Mouse (Mus musculus) stomach, embryonic 14.5 days (tissue): ENCODE measurements around the gene Fank1. TPM values are rescaled to one million over a fixed set of nuclear protein-coding genes. Genes with fewer than 3 reads are reported as not detected.
A peak's percentile ranks its signal among the peaks of the same experiment; 100 is the strongest.

Experiments
- ATAC-seq: fragments of 200-750 bp; cut with Nextera tagmentation; 2 replicates; pipeline ENCODE4 v1.8.0; 2017; ENCODE audit warnings: low read depth, moderate TSS enrichment; ENCODE audit not compliant: insufficient number of reproducible peaks, insufficient read depth, low FRiP score
- H3K27ac ChIP-seq: fragments of 300-500 bp; sonication (generic); 2 replicates; pipeline ENCODE4 v1.5.1; 2014; ENCODE audit warnings: mild to moderate bottlenecking, low read length, moderate library complexity, mixed read lengths
- H3K27me3 ChIP-seq: fragments of 300-500 bp; sonication (generic); 2 replicates; pipeline ENCODE4 v1.6.1; 2014; ENCODE audit warnings: low read length, control low read depth, mixed read lengths; ENCODE audit not compliant: control insufficient read depth, insufficient read depth
- H3K36me3 ChIP-seq: fragments of 300-500 bp; sonication (generic); 2 replicates; pipeline ENCODE4 v1.6.1; 2014; ENCODE audit warnings: mild to moderate bottlenecking, control low read depth, low read length, moderate library complexity, mixed read lengths; ENCODE audit not compliant: control insufficient read depth, insufficient read depth
- H3K4me1 ChIP-seq: fragments of 300-500 bp; sonication (generic); 2 replicates; pipeline ENCODE4 v1.6.1; 2014; ENCODE audit warnings: low read length, control low read depth, mixed read lengths; ENCODE audit not compliant: control insufficient read depth, insufficient read depth
- H3K4me2 ChIP-seq: fragments of 300-500 bp; sonication (generic); replicated peaks from 2 replicates; pipeline ENCODE4 v1.6.1; 2014; ENCODE audit warnings: low read depth, low read length, control low read depth
- H3K4me3 ChIP-seq: fragments of 300-500 bp; sonication (generic); 2 replicates; pipeline ENCODE4 v1.5.1; 2014; ENCODE audit warnings: low read depth, low read length, control low read depth
- H3K9ac ChIP-seq: fragments of 300-500 bp; sonication (generic); replicated peaks from 2 replicates; pipeline ENCODE4 v1.6.1; 2014; ENCODE audit warnings: low read depth, mild to moderate bottlenecking, control low read depth, low read length, moderate library complexity, mixed read lengths
- H3K9me3 ChIP-seq: fragments of 300-500 bp; sonication (generic); 2 replicates; pipeline ENCODE4 v1.6.1; 2016; ENCODE audit warnings: low read depth, low read length, control low read depth; ENCODE audit not compliant: control insufficient read depth
- WGBS: fragments of 180-500 bp; shearing (Covaris S2); extraction: QIAGEN DNeasy Blood & Tissue Kit; methylation state at CpG from one replicate; pipeline ENCODE4 v1.1.7; 2014; 5-methylcytosine and 5-hydroxymethylcytosine counted together
- polyA plus RNA-seq: library from polyadenylated mRNA; unstranded; fragments of >200 nt; fragmentation: Nextera tagmentation; extraction: Ambion mirVana; gene quantifications from 2 replicates; pipeline ENCODE4 v1.2.1, GENCODE M21; 2014

Fank1 gene
- polyA plus RNA-seq, result 0.20 and 0.36 TPM in 2 replicates

DNA sequence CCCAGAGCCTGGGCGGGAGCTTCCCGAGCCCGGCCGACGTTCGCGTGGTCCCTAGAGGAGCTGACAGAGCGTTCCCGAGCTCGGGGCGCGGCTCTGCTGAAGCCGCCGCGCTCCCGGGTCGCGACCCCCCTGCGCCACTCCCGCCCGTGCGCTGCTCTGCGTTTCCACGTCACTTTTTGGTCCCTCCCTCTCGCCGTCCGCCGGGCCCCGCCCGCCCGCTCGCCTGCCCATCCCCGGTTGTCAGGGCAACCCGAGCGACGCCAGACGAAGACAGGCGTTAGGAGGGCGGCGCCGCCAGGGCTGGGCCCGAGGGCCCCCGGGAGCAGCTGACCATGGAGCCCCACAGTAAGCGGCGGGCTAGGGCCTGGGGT is at the start of gene Fank1:
Fank1 (plus strand) TSS at position 236 of the 371 bp plus-strand sequence.
- Histone ChIP-seq H3K27ac (no peak within 1 kb of the TSS), H3K4me3 (peak within 1 kb of the TSS; percentile 71), H3K4me2 (peak within 1 kb of the TSS; percentile 78), H3K9ac (peak within 1 kb of the TSS; percentile 55), H3K27me3 (no peaks in the 10 kb centered on the region), H3K4me1 (no peaks in the 10 kb centered on the region; the same call in 1 of the 2 replicates), H3K9me3 (no peaks in the 10 kb centered on the region), H3K36me3 (no peaks in the 10 kb centered on the region)
- peak; percentile 94 for ATAC-seq
- WGBS, result under 1% methylated on average over 45 of the region's 45 CpGs

DNA sequence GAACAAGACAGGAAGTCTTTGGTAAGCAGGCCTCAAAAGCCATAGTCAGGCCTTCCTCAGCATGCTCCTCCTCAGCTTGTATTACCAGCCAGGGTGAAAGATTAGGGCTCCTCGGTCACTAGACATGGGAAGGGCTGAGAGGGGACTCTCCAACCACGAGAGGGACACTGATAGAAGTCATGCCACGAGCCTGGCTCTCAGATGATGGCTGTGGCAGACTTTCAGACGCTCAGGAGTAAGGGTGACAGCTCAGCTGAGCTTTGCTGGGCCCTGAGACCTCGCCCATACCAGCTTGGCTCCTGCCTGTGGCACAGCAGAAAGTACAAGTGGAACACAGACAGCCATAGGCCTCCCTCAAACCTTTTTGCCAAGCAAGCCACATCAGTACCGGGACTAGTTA is 49.6 kb upstream of the Fank1 start:
- H3K4me1 ChIP-seq, result no peaks in the 10 kb centered on the region
- no peak overlapping the region for H3K4me3 ChIP-seq
- H3K9me3 ChIP-seq, result no peaks in the 10 kb centered on the region
- H3K9ac ChIP-seq, result no peak overlapping the region
- 75% methylated on average over 6 of the region's 6 CpGs for WGBS
- H3K4me2 ChIP-seq, result no peak overlapping the region
- H3K36me3 ChIP-seq, result peaks cover 16% of the 10 kb centered on the region
- ATAC-seq, result no peak
- H3K27me3 ChIP-seq, result no peaks in the 10 kb centered on the region
- no peak overlapping the region for H3K27ac ChIP-seq

DNA sequence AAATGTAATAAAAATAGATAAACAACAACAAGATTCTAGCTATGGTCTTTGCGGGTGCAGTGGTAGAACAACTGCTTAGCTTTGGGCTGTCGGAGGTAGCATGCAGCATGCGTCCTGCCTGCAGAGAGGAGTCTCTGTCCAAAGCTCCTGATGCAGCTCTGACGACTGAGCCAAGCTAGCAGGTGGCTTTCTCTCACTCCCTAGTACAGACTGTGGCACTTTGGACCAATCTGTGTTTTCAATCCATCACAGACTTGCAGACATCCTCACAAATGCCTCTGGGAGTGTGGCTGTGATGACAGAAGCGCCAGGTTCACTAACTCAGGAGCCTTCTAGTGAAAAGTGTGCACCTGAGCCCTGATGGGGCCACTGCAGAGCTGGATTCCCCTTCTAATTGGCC is 47.3 kb upstream of the Fank1 start:
- Histone ChIP-seq H3K36me3 (no peaks in the 10 kb centered on the region; the same call in 1 of the 2 replicates), H3K9ac (no peak overlapping the region), H3K27me3 (no peaks in the 10 kb centered on the region), H3K4me2 (no peak overlapping the region), H3K9me3 (no peaks in the 10 kb centered on the region), H3K4me1 (no peaks in the 10 kb centered on the region), H3K27ac (no peak overlapping the region), H3K4me3 (no peak overlapping the region)
- no peak for ATAC-seq
- WGBS, result 68% methylated on average over 5 of the region's 5 CpGs

DNA sequence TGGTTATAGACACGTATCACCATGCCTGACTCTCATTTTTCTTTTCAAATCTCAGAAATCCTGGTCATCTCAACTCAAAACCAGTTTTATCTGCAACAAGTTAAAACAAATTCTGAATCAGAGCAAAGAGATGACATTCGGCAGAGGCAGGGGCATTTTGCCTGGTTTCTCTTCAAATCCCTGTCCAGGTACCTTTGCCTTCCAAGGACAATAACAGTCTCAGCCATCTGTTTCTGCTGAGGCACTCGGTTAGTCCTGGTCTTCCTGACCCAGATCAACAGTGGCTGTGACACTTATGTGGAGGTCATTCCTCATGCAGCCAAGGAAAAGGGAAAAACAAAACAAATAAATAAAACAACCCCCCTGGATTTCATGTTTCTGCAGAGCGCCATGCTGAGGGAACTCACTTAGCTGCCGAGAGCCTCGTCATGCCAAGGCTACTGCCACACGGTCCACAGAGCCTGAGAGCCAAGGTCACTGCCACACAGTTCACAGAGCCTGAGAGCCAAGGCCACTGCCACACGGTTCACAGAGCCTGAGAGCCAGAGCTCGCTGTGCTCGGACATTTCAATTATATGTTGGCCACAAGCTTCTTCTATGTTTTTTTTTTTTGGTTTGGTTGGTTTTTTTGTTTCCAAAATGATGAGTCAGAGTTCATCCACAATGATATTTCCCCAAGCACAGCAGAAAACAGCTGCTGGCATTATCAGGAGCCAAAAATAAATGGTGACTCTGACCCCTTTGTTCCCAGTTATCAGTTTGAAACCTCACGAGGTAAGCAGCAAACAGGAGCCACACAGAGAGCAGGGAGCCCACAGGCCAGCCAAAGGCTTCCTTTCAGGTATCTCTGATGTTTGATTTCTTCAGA is 46.1 kb upstream of the Fank1 start:
- H3K4me1 ChIP-seq, result no peaks in the 10 kb centered on the region
- WGBS, result 78% methylated on average over 11 of the region's 11 CpGs
- no peak overlapping the region for H3K4me2 ChIP-seq
- no peak overlapping the region for H3K27ac ChIP-seq
- ATAC-seq, result no peak
- H3K4me3 ChIP-seq, result no peak overlapping the region
- H3K36me3 ChIP-seq, result no peaks in the 10 kb centered on the region
- no peak overlapping the region for H3K9ac ChIP-seq
- no peaks in the 10 kb centered on the region for H3K9me3 ChIP-seq
- no peaks in the 10 kb centered on the region for H3K27me3 ChIP-seq

DNA sequence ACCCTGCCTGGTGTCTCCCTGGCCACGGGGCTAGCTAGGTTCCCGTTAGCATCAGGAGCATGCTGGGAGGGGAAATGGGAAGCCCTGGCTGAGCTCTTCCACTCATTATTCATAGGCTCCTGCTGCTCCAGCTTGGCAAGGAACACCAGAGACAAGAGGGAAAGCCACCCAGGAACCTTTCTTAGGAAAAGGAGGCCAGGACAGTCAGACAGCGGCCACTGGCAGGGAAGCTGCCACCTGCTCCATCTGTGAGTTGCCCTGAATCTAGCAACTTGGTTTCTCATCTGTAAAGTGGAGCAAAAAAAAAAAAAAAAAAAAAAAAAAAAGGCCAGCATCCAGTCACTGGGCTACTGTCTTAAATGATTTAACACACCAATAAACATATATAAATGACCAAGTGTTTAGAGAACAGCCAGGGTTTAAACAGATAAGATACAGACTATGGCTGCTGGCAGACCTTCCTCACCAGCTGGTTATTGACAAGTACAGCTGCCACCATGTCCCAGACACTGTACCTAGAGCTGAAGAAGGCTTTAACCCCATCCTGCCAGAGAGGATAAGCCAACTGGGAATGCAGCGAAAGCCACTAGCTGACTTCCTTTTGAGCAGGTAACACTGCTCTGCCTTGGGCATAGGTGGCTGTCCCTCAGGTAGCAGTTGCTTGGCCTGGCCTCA is 44.6 kb upstream of the Fank1 start:
- H3K4me3 ChIP-seq, result no peak overlapping the region
- H3K9me3 ChIP-seq, result no peaks in the 10 kb centered on the region
- no peak for ATAC-seq
- H3K4me1 ChIP-seq, result no peaks in the 10 kb centered on the region
- no peaks in the 10 kb centered on the region for H3K36me3 ChIP-seq
- no peak overlapping the region for H3K4me2 ChIP-seq
- H3K27ac ChIP-seq, result no peak overlapping the region
- 72% methylated on average over 4 of the region's 4 CpGs for WGBS
- no peak overlapping the region for H3K9ac ChIP-seq
- H3K27me3 ChIP-seq, result no peaks in the 10 kb centered on the region

DNA sequence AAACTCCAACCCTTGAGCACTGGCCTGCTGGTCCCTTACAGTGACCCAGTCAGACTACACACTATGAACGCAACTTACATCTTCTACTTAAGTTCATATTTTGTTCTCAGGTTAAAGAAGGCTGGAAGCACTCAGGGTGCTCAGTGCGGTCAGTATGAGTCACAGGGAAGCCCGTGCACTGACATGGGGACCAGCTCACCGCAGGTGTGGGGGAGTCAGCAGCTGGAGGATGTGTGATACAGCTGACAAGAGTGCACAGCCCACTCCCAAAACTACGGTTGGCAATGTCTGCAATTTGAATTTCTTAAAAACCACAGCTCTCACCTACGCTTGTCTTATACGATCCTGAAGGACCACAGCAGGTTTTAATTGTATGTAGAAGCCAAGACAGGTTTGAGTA is 36.1 kb upstream of the Fank1 start:
- no peak overlapping the region for H3K4me3 ChIP-seq
- H3K4me1 ChIP-seq, result 0 out of 2 replicates have a peak, but pooled peaks cover 4% of the 10 kb centered on the region
- no peak overlapping the region for H3K4me2 ChIP-seq
- H3K36me3 ChIP-seq, result no peaks in the 10 kb centered on the region
- no peak overlapping the region for H3K9ac ChIP-seq
- ATAC-seq, result no peak
- no peaks in the 10 kb centered on the region for H3K27me3 ChIP-seq
- WGBS, result 83% methylated on average over 7 of the region's 7 CpGs
- H3K9me3 ChIP-seq, result no peaks in the 10 kb centered on the region
- no peak overlapping the region for H3K27ac ChIP-seq

DNA sequence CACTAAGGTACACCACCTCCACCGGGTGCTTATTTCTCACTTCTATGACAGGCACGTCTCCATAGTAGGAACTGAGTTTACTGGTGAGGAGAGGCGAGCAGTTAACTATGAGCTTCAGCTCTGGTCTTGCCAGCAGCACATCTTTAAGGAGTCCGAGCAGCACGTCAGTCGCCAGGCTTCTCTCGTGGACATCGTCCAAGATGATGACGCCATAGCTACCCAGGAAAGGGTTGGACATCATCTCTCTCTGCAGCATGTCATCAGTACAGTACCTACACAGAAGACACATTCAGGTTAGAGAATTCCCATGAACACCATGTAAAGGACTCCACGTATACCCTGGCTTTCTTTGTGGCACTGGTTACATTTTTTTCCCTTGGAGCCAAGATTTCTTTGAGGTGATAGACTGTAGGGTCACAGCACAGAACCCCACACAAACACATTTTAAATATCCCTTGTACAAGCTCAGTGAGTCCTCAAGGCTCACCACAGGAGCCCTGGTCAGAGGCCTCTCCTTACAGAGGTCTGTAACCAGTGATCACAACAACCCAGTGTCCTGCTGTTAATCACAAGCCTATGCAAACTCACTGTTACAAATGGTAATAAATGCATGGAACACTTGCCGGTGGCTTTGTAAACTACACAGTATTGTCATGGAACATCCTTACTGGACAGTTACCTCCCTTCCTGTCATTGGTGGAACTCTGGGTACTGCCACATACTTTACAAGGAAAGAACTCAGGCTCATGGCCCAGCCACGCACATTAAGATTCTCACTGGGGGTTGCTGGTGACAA is 33.9 kb upstream of the Fank1 start:
- Histone ChIP-seq H3K4me3 (no peak overlapping the region), H3K27me3 (no peaks in the 10 kb centered on the region), H3K9ac (no peak overlapping the region), H3K4me2 (no peak overlapping the region), H3K4me1 (0 out of 2 replicates have a peak, but pooled peaks cover 4% of the 10 kb centered on the region), H3K27ac (no peak overlapping the region), H3K9me3 (no peaks in the 10 kb centered on the region), H3K36me3 (no peaks in the 10 kb centered on the region)
- no peak for ATAC-seq
- WGBS, result 85% methylated on average over 12 of the region's 12 CpGs

DNA sequence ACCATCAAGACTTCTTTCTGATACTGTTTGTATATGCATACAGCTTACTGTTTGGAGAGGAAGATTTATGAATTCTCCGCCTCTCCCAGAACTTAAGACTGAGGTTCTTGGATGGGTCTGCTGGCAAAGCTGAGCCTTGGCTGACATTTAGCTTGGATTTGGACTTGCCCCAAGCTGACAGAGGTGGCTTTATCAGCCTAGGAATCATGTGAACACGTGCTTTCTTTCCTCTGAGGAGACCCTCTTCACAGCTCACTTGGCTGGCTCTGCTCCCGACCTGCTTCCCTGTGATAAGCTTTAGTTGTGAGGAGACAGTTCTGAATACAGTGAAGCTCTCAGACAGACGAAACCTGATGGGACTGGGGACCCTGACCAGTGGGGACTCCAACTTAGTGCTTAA is 33.0 kb upstream of the Fank1 start:
- H3K4me1 ChIP-seq, result 0 out of 2 replicates have a peak, but pooled peaks cover 4% of the 10 kb centered on the region
- H3K27ac ChIP-seq, result no peak overlapping the region
- H3K36me3 ChIP-seq, result no peaks in the 10 kb centered on the region
- H3K4me2 ChIP-seq, result no peak overlapping the region
- 63% methylated on average over 4 of the region's 4 CpGs for WGBS
- ATAC-seq, result no peak
- no peaks in the 10 kb centered on the region for H3K9me3 ChIP-seq
- H3K9ac ChIP-seq, result no peak overlapping the region
- H3K27me3 ChIP-seq, result no peaks in the 10 kb centered on the region
- no peak overlapping the region for H3K4me3 ChIP-seq
